Mouse (Mus musculus) embryonic facial prominence, embryonic 11.5 days (tissue): ENCODE measurements around the gene Npepl1. TPM values are rescaled to one million over a fixed set of nuclear protein-coding genes. Genes with fewer than 3 reads are reported as not detected.

ENCODE experiments used
- ATAC-seq: fragments of 200-750 bp; cut with Nextera tagmentation; replicated peaks from 2 replicates; pipeline ENCODE4 v1.8.0; 2017; ENCODE audit warnings: low read depth; ENCODE audit not compliant: insufficient number of reproducible peaks, low FRiP score, low TSS enrichment
- DNase-seq: peaks from one replicate; pipeline ENCODE4 v3.0.0-alpha.2; 2015; ENCODE audit warnings: low spot score
- H3K27ac ChIP-seq: fragments of 300-500 bp; sonication (generic); replicated peaks from 2 replicates; pipeline ENCODE4 v1.5.1; 2014; ENCODE audit warnings: mild to moderate bottlenecking, low read depth, low read length, control low read depth
- H3K27me3 ChIP-seq: fragments of 300-500 bp; sonication (generic); 2 replicates; pipeline ENCODE4 v1.6.1; 2014; ENCODE audit warnings: mild to moderate bottlenecking, low read length, moderate library complexity, mixed read lengths; ENCODE audit not compliant: control insufficient read depth, insufficient read depth
- H3K36me3 ChIP-seq: fragments of 300-500 bp; sonication (generic); replicated peaks from 2 replicates; pipeline ENCODE4 v1.6.1; 2014; ENCODE audit warnings: low read depth, mild to moderate bottlenecking, low read length, moderate library complexity, mixed read lengths; ENCODE audit not compliant: control insufficient read depth, insufficient read depth
- H3K4me1 ChIP-seq: fragments of 300-500 bp; sonication (generic); 2 replicates; pipeline ENCODE4 v1.6.1; 2014; ENCODE audit warnings: low read length, mixed read lengths; ENCODE audit not compliant: control insufficient read depth, insufficient read depth
- H3K4me2 ChIP-seq: fragments of 300-500 bp; sonication (generic); 2 replicates; pipeline ENCODE4 v1.6.1; 2014; ENCODE audit warnings: low read depth, mild to moderate bottlenecking, control low read depth, low read length, moderate library complexity
- H3K4me3 ChIP-seq: fragments of 300-500 bp; sonication (generic); 2 replicates; pipeline ENCODE4 v1.5.1; 2014; ENCODE audit warnings: low read depth, low read length, control low read depth
- H3K9ac ChIP-seq: fragments of 300-500 bp; sonication (generic); replicated peaks from 2 replicates; pipeline ENCODE4 v1.6.1; 2014; ENCODE audit warnings: mild to moderate bottlenecking, control low read depth, low read length
- H3K9me3 ChIP-seq: fragments of 300-500 bp; sonication (generic); replicated peaks from 2 replicates; pipeline ENCODE4 v1.6.1; 2016; ENCODE audit warnings: mild to moderate bottlenecking, low read length, inconsistent platforms, mixed read lengths; ENCODE audit not compliant: control insufficient read depth
- WGBS: fragments of 180-500 bp; shearing (Covaris S2); extraction: QIAGEN DNeasy Blood & Tissue Kit; methylation state at CpG from one replicate; pipeline ENCODE4 v1.1.7; 2014; 5-methylcytosine and 5-hydroxymethylcytosine counted together
- polyA plus RNA-seq: library from polyadenylated mRNA; unstranded; fragments of >200 nt; fragmentation: Nextera tagmentation; extraction: Ambion mirVana; gene quantifications from 2 replicates; pipeline ENCODE4 v1.2.1, GENCODE M21; 2014

Gene Npepl1
- polyA plus RNA-seq, 1 experiment from 2014 or later = 31.3 TPM

- Histone ChIP-seq H3K9ac (no peak overlapping the region), H3K36me3 (no peaks in the 10 kb centered on the region), H3K9me3 (no peaks in the 10 kb centered on the region), H3K4me3 (no peak overlapping the region), H3K4me1 (peaks cover 5% of the 10 kb centered on the region), H3K27me3 (no peaks in the 10 kb centered on the region), H3K27ac (no peak overlapping the region), H3K4me2 (no peak overlapping the region)
- DNase-seq = no peak
- no peak for ATAC-seq
- 72% methylated on average over 5 of the region's 5 CpGs for WGBS
These were observed 36.9 kb upstream of the Npepl1 start for GRCm38 (mm10) chr2:174073156-174073790.

GRCm38 (mm10) chr2:174074621-174075020, 35.5 kb upstream of the Npepl1 start:
- H3K9me3 ChIP-seq = no peaks in the 10 kb centered on the region
- 0% methylated on average over 7 of the region's 13 CpGs for WGBS
- H3K36me3 ChIP-seq = no peaks in the 10 kb centered on the region
- H3K9ac ChIP-seq = peak overlapping the region; percentile 71
- peaks cover 5% of the 10 kb centered on the region for H3K4me1 ChIP-seq
- DNase-seq (peak; percentile 73), ATAC-seq (peak; percentile 31; the same call in 1 of the 2 replicates)
- peak overlapping the region; percentile 73 for H3K4me2 ChIP-seq
- peak overlapping the region; percentile 94 for H3K27ac ChIP-seq
- no peaks in the 10 kb centered on the region for H3K27me3 ChIP-seq
- H3K4me3 ChIP-seq = peak overlapping the region; percentile 32

GRCm38 (mm10) chr2:174075072-174075570, 35.0 kb upstream of the Npepl1 start:
- no peaks in the 10 kb centered on the region for H3K36me3 ChIP-seq
- H3K9ac ChIP-seq = peak overlapping the region; percentile 71
- DNase-seq = no peak
- H3K4me1 ChIP-seq = peaks cover 5% of the 10 kb centered on the region
- no peaks in the 10 kb centered on the region for H3K9me3 ChIP-seq
- no peaks in the 10 kb centered on the region for H3K27me3 ChIP-seq
- peak overlapping the region; percentile 94 for H3K27ac ChIP-seq
- H3K4me2 ChIP-seq = peak overlapping the region; percentile 73
- WGBS = under 1% methylated on average over 22 of the region's 22 CpGs
- no peak for ATAC-seq
- peak overlapping the region; percentile 32 for H3K4me3 ChIP-seq

- Histone ChIP-seq H3K4me3 (peak within 1 kb of the TSS; percentile 81), H3K9me3 (no peaks in the 10 kb centered on the region), H3K4me1 (peaks cover 5% of the 10 kb centered on the region), H3K27me3 (no peaks in the 10 kb centered on the region), H3K27ac (peak within 1 kb of the TSS; percentile 94), H3K9ac (peak within 1 kb of the TSS; percentile 83), H3K4me2 (peak within 1 kb of the TSS; percentile 73), H3K36me3 (no peaks in the 10 kb centered on the region)
- peak; percentile 92 for DNase-seq
- peak; percentile 93 for ATAC-seq
- 1% methylated on average over 32 of the region's 32 CpGs for WGBS
These were observed 34.3 kb upstream of the Npepl1 start, which contains the start of gene Stx16 for GRCm38 (mm10) chr2:174075673-174076432. Stx16 (plus strand) TSS chr2:174076308.

- WGBS = under 1% methylated on average over 22 of the region's 22 CpGs
- ATAC-seq = peak; percentile 58
- H3K4me1 ChIP-seq = peaks cover 5% of the 10 kb centered on the region
These were observed 33.7 kb upstream of the Npepl1 start for GRCm38 (mm10) chr2:174076433-174076824.

GRCm38 (mm10) chr2:174077004-174077695, 33.0 kb upstream of the Npepl1 start:
- Histone ChIP-seq H3K4me3 (peak overlapping the region; percentile 81), H3K9me3 (no peaks in the 10 kb centered on the region), H3K36me3 (no peaks in the 10 kb centered on the region), H3K27ac (peak overlapping the region; percentile 94; the same call in 1 of the 2 replicates), H3K4me2 (peak overlapping the region; percentile 73), H3K27me3 (no peaks in the 10 kb centered on the region), H3K4me1 (peaks cover 5% of the 10 kb centered on the region), H3K9ac (peak overlapping the region; percentile 83)
- WGBS = 0% methylated on average over 19 of the region's 19 CpGs
- no peak for ATAC-seq
- peak; percentile 32 for DNase-seq

More at GRCm38 (mm10) chr2:174076433-174076824, 33.7 kb upstream of the Npepl1 start:
- Histone ChIP-seq H3K9ac (peak overlapping the region; percentile 83), H3K9me3 (no peaks in the 10 kb centered on the region), H3K4me3 (peak overlapping the region; percentile 81), H3K27ac (peak overlapping the region; percentile 94), H3K27me3 (no peaks in the 10 kb centered on the region), H3K4me2 (peak overlapping the region; percentile 73), H3K36me3 (no peaks in the 10 kb centered on the region)
- peak; percentile 62 for DNase-seq

GRCm38 (mm10) chr2:174077776-174078338, 32.3 kb upstream of the Npepl1 start:
- no peaks in the 10 kb centered on the region for H3K27me3 ChIP-seq
- ATAC-seq (no peak), DNase-seq (peak; percentile 27)
- peaks cover 5% of the 10 kb centered on the region for H3K4me1 ChIP-seq
- peak overlapping the region; percentile 81 for H3K4me3 ChIP-seq
- H3K9me3 ChIP-seq = no peaks in the 10 kb centered on the region
- no peak overlapping the region; the same call in 1 of the 2 replicates for H3K9ac ChIP-seq
- WGBS = 9% methylated on average over 11 of the region's 11 CpGs
- H3K36me3 ChIP-seq = no peaks in the 10 kb centered on the region
- H3K27ac ChIP-seq = no peak overlapping the region
- peak overlapping the region; percentile 73 for H3K4me2 ChIP-seq
